Mouse (Mus musculus) heart, adult 2 months (tissue): ENCODE results near the gene Runx2.

ENCODE experiments used
- CTCF ChIP-seq: fragments of 200-600 bp; IDR thresholded peaks from 2 replicates; pipeline ENCODE4 v1.8.1; 2022; ENCODE audit warnings: antibody characterized with exemption, mild to moderate bottlenecking, moderate library complexity
- EP300 ChIP-seq: fragments of 200-500 bp; IDR thresholded peaks from 2 replicates; pipeline ENCODE4 v1.6.1; 2011; ENCODE audit warnings: low read depth, low read length, control low read depth; ENCODE audit not compliant: insufficient read depth
- POLR2A ChIP-seq: fragments of 200-500 bp; IDR thresholded peaks from 2 replicates; pipeline ENCODE4 v1.6.1; 2011; ENCODE audit warnings: mild to moderate bottlenecking, low read depth, low read length, control low read depth; ENCODE audit not compliant: insufficient read depth

- no peak for TF ChIP-seq POLR2A
- TF ChIP-seq CTCF = no peak
- no peak for TF ChIP-seq EP300
Observed at GRCm38 (mm10) chr17:44609897-44610641, 204.5 kb downstream of the Runx2 start.
